Mouse (Mus musculus) midbrain, embryonic 13.5 days (tissue): ENCODE measurements around the gene Ncoa1. TPM values are rescaled to one million over a fixed set of nuclear protein-coding genes. Genes with fewer than 3 reads are reported as not detected.
A peak's percentile ranks its signal among the peaks of the same experiment; 100 is the strongest.

ENCODE experiments used
- ATAC-seq: fragments of 200-750 bp; cut with Nextera tagmentation; 2 replicates; pipeline ENCODE4 v1.8.0; 2017; ENCODE audit warnings: mild to moderate bottlenecking, moderate TSS enrichment, moderate library complexity
- H3K27ac ChIP-seq: fragments of 300-500 bp; sonication (generic); 2 replicates; pipeline ENCODE4 v1.5.1; 2015; ENCODE audit warnings: inconsistent platforms, mild to moderate bottlenecking, moderate library complexity
- H3K27me3 ChIP-seq: fragments of 300-500 bp; sonication (generic); 2 replicates; pipeline ENCODE4 v1.6.1; 2015; ENCODE audit warnings: mild to moderate bottlenecking, inconsistent platforms
- H3K36me3 ChIP-seq: fragments of 300-500 bp; sonication (generic); 2 replicates; pipeline ENCODE4 v1.6.1; 2015; ENCODE audit warnings: mild to moderate bottlenecking, inconsistent platforms
- H3K4me1 ChIP-seq: fragments of 300-500 bp; sonication (generic); replicated peaks from 2 replicates; pipeline ENCODE4 v1.6.1; 2015; ENCODE audit warnings: inconsistent platforms
- H3K4me2 ChIP-seq: fragments of 300-500 bp; sonication (generic); replicated peaks from 2 replicates; pipeline ENCODE4 v1.6.1; 2015; ENCODE audit warnings: moderate library complexity, mild to moderate bottlenecking, inconsistent platforms
- H3K4me3 ChIP-seq: fragments of 300-500 bp; sonication (generic); replicated peaks from 2 replicates; pipeline ENCODE4 v1.5.1; 2015; ENCODE audit warnings: mild to moderate bottlenecking, inconsistent platforms
- H3K9ac ChIP-seq: fragments of 300-500 bp; sonication (generic); replicated peaks from 2 replicates; pipeline ENCODE4 v1.6.1; 2015; ENCODE audit warnings: mild to moderate bottlenecking, inconsistent platforms
- H3K9me3 ChIP-seq: fragments of 300-500 bp; sonication (generic); 2 replicates; pipeline ENCODE4 v1.6.1; 2016; ENCODE audit warnings: mild to moderate bottlenecking, inconsistent platforms
- WGBS: fragments of 180-500 bp; shearing (Covaris S2); methylation state at CpG from one replicate; pipeline ENCODE4 v1.1.7; 2015; 5-methylcytosine and 5-hydroxymethylcytosine counted together
- polyA plus RNA-seq: library from polyadenylated mRNA; unstranded; fragments of >200 nt; fragmentation: Nextera tagmentation; extraction: Ambion mirVana; gene quantifications from 2 replicates; pipeline ENCODE4 v1.2.1, GENCODE M21; 2015

The Ncoa1 gene
- polyA plus RNA-seq, 1 experiment from 2014 or later = 9.2 TPM

DNA sequence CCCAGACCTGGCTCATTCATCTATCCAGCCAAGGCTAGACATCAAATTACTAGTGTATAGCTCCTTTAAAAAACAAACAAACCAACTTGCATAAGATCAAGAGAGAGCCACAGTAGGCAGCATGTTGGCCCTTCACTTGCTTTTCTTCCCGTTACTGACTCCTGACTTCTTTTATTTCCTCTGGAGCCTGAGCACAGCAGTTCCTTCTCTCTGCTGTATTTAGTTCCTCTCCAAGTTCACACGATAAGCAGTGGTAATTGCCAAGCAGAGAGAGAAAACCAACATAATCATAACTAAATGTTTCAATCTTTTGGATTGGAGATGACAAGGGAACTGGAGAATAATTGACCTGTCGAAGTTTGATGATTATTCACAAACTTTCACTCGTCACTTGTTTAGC is 244.2 kb downstream of the Ncoa1 start:
- 53% methylated on average over 4 of the region's 4 CpGs for WGBS
- H3K4me1 ChIP-seq = peaks cover 18% of the 10 kb centered on the region
- H3K9me3 ChIP-seq = no peaks in the 10 kb centered on the region
- H3K4me3 ChIP-seq = peak overlapping the region; percentile 72
- no peak overlapping the region for H3K27ac ChIP-seq
- H3K27me3 ChIP-seq = no peaks in the 10 kb centered on the region
- ATAC-seq = no peak
- H3K4me2 ChIP-seq = peak overlapping the region; percentile 61
- H3K9ac ChIP-seq = no peak overlapping the region
- H3K36me3 ChIP-seq = peaks cover 25% of the 10 kb centered on the region

DNA sequence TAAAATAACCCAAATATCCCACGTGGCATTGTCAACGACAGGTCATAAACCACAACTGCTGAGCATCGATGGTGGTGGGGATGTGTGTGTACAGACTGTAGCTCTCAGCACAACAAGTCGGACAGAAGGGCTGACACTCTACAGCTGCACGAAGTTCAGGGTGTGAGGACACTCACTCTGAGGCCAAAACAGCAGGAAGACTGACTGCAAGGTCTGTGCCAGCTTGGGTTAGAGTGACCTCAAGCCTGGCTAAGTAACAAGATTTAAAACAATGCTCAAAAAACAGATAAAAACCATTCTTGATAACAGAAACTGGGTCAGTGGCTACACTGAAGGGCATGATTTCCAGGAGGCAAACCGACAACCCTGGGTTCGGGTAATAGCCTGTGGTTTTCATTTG is 246.8 kb downstream of the Ncoa1 start:
- Histone ChIP-seq H3K36me3 (peaks cover 39% of the 10 kb centered on the region), H3K4me3 (no peak overlapping the region), H3K4me2 (no peak overlapping the region), H3K9me3 (no peaks in the 10 kb centered on the region), H3K4me1 (peaks cover 18% of the 10 kb centered on the region), H3K9ac (no peak overlapping the region), H3K27me3 (no peaks in the 10 kb centered on the region), H3K27ac (no peak overlapping the region)
- no peak for ATAC-seq
- WGBS = 94% methylated on average over 7 of the region's 7 CpGs

DNA sequence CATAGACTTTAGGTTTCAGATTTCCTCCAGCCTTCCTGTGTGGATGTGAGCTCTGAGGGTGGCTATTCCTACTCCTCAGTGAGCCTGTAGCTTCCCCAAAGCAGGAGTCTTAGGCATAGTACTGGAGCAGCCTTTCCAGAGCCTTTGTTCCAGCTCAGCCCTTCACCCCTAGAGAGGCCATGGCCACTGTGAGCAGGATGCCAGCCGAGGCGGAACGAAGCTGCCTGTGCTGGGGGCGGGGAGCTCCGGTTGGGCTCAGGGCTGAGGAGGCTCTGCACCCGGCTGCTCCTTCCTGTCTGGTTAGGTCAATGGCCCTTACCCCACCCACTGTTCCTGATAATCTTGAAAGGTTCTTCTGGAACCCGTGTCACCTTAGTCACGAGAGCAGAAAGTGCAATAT is 264.1 kb downstream of the Ncoa1 start:
- Histone ChIP-seq H3K9me3 (no peaks in the 10 kb centered on the region), H3K9ac (no peak overlapping the region), H3K27me3 (no peaks in the 10 kb centered on the region), H3K36me3 (peaks cover 75% of the 10 kb centered on the region), H3K4me2 (no peak overlapping the region), H3K27ac (no peak overlapping the region), H3K4me3 (no peak overlapping the region), H3K4me1 (no peaks in the 10 kb centered on the region)
- WGBS = 59% methylated on average over 8 of the region's 8 CpGs
- ATAC-seq = no peak

DNA sequence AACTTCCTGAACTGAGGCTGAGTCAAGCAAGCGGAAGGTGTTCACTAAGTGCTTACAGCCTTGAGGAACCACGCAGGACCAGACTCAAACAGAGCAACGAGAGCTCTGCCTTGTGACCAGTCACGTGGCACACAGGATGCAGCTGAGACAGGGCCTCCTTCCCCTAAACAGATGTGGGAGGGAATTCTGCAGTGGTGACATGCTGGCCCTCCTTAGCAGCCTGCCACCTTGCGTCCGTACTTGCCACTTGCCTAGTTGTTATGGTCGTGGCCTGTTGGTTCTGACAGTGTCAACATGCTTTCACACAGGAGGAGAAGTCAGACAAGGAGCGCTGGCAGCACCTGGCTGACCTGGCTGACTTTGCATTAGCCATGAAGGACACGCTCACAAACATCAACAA is 265.8 kb downstream of the Ncoa1 start:
- H3K4me1 ChIP-seq = no peaks in the 10 kb centered on the region
- no peak overlapping the region for H3K4me3 ChIP-seq
- H3K27ac ChIP-seq = no peak overlapping the region
- H3K36me3 ChIP-seq = peaks cover 76% of the 10 kb centered on the region
- H3K27me3 ChIP-seq = no peaks in the 10 kb centered on the region
- no peaks in the 10 kb centered on the region for H3K9me3 ChIP-seq
- WGBS = 95% methylated on average over 9 of the region's 9 CpGs
- no peak for ATAC-seq
- no peak overlapping the region for H3K9ac ChIP-seq
- no peak overlapping the region for H3K4me2 ChIP-seq

DNA sequence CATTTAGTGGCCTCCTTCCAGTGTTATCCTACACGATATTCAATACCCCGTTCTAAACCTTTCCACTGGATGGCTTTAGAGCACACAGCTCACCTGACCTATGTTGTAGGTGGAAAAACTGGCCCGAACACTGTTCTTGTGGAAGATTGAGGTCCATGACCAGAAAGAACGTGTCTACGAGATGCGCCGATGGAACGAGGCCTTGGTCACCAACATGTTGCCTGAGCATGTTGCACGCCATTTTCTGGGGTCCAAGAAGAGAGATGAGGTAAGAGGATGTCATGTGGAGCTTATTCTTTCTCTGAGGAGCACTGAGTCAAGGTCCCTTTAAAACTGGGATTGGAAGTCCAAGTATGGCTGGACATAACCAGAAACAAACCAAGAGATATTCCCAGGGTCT is 267.8 kb downstream of the Ncoa1 start:
- WGBS = 96% methylated on average over 9 of the region's 9 CpGs
- Histone ChIP-seq H3K36me3 (peaks cover 72% of the 10 kb centered on the region), H3K4me1 (no peaks in the 10 kb centered on the region), H3K27me3 (no peaks in the 10 kb centered on the region), H3K9ac (no peak overlapping the region), H3K9me3 (no peaks in the 10 kb centered on the region), H3K4me3 (no peak overlapping the region), H3K4me2 (no peak overlapping the region), H3K27ac (no peak overlapping the region)
- no peak for ATAC-seq

DNA sequence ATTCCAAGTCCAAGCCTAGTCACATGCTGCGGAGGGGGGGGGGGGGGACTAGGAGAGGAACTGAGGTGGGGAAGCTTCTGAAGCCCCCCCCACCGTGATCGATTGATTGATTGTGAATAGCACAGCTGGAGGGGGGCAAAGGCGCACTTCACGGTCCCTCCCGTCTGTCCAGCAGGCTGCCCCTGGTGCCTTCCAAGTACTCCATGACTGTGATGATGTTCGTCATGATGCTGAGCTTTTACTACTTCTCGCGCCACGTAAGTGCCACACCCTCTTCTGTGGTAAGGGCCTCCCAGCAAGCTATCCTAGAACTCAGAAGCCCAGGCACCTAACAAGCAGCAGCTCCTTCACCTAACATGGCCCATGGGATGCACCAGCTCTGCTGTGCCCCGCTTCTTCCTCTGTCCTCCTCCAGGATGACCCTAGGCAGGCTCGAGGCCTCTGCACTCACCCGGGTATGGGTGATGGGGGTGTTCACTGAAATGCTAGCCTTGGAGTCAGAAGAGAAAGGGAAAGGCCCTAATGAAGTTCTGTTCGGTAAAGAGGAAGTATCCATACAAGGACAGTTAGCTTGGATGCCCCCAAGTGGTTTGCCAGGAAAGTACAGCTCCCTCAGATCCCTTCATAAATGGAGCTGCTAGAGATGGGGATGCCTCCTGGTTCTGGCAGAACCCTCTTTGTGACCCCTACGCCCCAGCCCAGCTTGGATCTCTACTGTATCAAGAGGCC is 268.4 kb downstream of the Ncoa1 start:
- peak; percentile 58; the same call in 1 of the 2 replicates for ATAC-seq
- Histone ChIP-seq H3K4me3 (no peak overlapping the region), H3K9me3 (no peaks in the 10 kb centered on the region), H3K9ac (no peak overlapping the region), H3K27me3 (no peaks in the 10 kb centered on the region), H3K36me3 (peaks cover 65% of the 10 kb centered on the region), H3K4me1 (no peaks in the 10 kb centered on the region), H3K27ac (no peak overlapping the region), H3K4me2 (no peak overlapping the region)
- WGBS = 82% methylated on average over 15 of the region's 15 CpGs

DNA sequence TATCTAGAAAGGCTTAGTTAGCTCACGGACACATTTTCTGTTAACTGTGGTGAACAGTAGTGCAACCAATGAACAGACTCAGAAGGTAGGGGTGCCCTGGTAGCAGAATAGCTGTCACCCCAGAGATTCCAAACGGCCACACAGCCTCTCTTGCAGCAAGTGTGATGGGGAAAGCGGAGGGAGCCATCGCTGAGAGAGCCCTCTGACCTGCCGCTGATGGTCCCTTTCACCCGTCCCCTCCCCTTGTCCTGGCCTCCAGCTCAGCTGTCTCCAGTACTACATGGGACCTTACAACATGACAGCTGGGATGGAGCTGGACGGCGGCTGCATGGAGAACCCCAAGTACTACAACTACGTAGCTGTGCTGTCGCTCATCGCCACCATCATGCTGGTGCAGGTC is 270.9 kb downstream of the Ncoa1 start:
- no peaks in the 10 kb centered on the region for H3K4me1 ChIP-seq
- 95% methylated on average over 11 of the region's 11 CpGs for WGBS
- ATAC-seq = no peak

DNA sequence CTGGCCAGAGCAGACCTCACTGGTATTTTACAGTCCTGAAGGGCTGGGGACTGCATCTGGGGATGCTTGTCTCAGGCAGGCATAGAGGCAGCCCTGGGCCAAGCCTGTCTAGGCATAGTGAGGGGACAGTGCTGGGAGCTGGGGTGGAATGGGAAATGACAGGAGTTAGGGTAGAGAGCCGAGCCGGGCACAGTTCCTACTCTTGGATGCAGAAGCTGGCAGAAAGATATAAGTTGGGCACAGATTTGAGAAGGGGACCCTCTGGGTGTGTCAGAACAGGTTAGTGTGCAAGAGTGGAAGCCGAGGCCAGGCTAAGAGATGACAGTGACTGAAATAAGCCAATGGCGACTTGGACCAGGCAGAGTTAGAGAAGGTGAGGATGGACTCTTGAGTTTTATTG is 274.8 kb downstream of the Ncoa1 start:
- WGBS = 93% methylated on average over 4 of the region's 4 CpGs
- H3K36me3 ChIP-seq = peaks cover 40% of the 10 kb centered on the region

More for the DNA sequence above, 270.9 kb downstream of the Ncoa1 start:
- H3K36me3 ChIP-seq = peaks cover 53% of the 10 kb centered on the region
- no peak overlapping the region for H3K9ac ChIP-seq
- H3K4me2 ChIP-seq = no peak overlapping the region
- no peak overlapping the region for H3K27ac ChIP-seq
- no peak overlapping the region for H3K4me3 ChIP-seq
- no peaks in the 10 kb centered on the region for H3K9me3 ChIP-seq
- H3K27me3 ChIP-seq = no peaks in the 10 kb centered on the region

DNA sequence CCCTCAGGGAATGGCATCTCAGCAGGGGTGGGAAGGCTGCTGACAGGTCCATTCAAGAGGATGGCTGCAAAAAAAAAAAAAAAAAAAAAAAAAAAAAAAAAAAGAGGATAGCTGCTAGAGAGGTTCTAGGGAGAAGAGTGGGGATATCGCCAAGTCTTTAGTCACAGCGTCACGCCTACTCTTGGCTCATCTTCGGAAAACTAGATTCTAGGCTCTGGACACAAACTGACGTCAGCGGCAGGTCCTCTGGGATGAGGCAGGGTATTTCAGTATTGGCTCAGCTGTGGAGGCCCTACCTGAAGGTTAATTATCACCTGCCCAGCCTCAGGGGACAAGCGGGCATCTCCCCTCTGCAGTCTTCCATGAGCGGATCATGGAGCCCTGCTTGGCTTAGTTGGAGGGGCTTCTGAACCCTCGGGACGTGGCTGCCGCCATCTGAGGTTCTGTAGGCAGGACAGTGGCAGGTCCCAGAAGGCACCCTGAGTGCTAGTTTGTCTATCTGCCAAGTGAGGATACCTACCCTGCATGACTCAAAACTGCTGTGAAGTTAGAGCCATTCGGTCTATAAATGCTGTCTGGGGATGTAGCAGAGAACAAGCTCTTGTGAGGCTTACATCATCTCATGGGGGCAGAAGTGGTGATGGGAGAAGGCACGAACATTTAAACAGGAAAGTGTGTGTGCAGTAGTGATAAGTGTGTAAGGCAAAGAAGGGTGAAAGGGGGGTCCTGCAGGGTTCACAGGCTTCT is 275.4 kb downstream of the Ncoa1 start:
- Histone ChIP-seq H3K9me3 (no peaks in the 10 kb centered on the region), H3K4me2 (no peak overlapping the region), H3K27ac (no peak overlapping the region), H3K9ac (no peak overlapping the region), H3K4me3 (no peak overlapping the region), H3K4me1 (0 out of 2 replicates have a peak, but pooled peaks cover 4% of the 10 kb centered on the region), H3K27me3 (no peaks in the 10 kb centered on the region), H3K36me3 (peaks cover 35% of the 10 kb centered on the region)
- WGBS = 84% methylated on average over 13 of the region's 13 CpGs
- no peak for ATAC-seq

More for the DNA sequence above, 274.8 kb downstream of the Ncoa1 start:
- no peaks in the 10 kb centered on the region for H3K9me3 ChIP-seq
- no peak overlapping the region for H3K27ac ChIP-seq
- ATAC-seq = no peak
- H3K27me3 ChIP-seq = no peaks in the 10 kb centered on the region
- H3K9ac ChIP-seq = no peak overlapping the region
- H3K4me3 ChIP-seq = no peak overlapping the region
- H3K4me1 ChIP-seq = 0 out of 2 replicates have a peak, but pooled peaks cover 4% of the 10 kb centered on the region
- no peak overlapping the region for H3K4me2 ChIP-seq

DNA sequence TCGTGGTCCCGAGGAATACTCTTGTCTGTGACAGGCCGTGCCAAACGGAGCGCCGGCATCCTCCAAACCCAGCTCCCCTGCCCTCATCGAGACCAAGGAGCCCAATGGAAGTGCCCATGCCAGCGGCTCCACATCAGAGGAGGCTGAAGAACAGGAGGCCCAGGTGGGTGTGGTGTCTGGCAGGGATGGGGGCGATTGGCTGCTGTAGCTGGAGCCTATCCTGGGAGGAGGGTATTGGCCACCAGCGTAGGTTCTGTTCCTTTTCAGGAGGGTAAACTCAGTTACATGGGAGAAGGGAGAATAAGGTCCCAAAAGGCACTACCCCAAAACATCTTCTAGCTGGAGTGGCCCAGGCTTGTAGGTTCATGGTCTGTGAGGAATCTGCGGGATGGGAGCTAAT is 277.7 kb downstream of the Ncoa1 start:
- no peak for ATAC-seq
- Histone ChIP-seq H3K4me3 (no peak overlapping the region), H3K27me3 (no peaks in the 10 kb centered on the region), H3K27ac (no peak overlapping the region), H3K9ac (no peak overlapping the region), H3K4me2 (no peak overlapping the region), H3K4me1 (0 out of 2 replicates have a peak, but pooled peaks cover 4% of the 10 kb centered on the region), H3K9me3 (no peaks in the 10 kb centered on the region), H3K36me3 (peaks cover 16% of the 10 kb centered on the region)
- WGBS = 98% methylated on average over 11 of the region's 11 CpGs

DNA sequence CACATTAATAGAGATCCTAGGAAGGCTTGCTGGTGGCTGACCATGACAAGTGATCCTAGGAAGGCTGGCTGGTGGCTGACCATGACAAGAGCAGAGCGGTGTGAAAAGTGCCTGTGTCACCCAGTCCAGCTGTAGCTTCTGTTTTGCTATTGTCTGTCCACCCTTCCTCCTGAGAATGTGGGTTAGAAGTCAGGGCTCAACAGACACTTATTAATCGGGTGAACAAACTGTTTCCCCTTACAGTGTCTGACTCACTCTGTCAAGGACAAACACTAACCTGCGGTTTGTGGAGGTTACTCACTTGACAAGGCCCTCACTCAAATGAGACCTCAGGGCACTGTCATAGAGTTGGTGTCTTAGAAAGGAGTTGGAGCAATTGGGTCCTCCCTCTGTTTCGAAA is 278.3 kb downstream of the Ncoa1 start:
- 0 out of 2 replicates have a peak, but pooled peaks cover 4% of the 10 kb centered on the region for H3K4me1 ChIP-seq
- WGBS = 98% methylated on average over 4 of the region's 4 CpGs
- H3K27ac ChIP-seq = no peak overlapping the region
- no peak for ATAC-seq
- H3K9ac ChIP-seq = no peak overlapping the region
- H3K27me3 ChIP-seq = no peaks in the 10 kb centered on the region
- H3K9me3 ChIP-seq = no peaks in the 10 kb centered on the region
- H3K4me2 ChIP-seq = no peak overlapping the region
- H3K4me3 ChIP-seq = no peak overlapping the region
- peaks cover 16% of the 10 kb centered on the region for H3K36me3 ChIP-seq
